Mouse (Mus musculus): ENCODE measurements around the gene Lztfl1. TPM values are rescaled to one million over a fixed set of nuclear protein-coding genes. Genes with fewer than 3 reads are reported as not detected.
"Not testable (repeated sequence)": the region's sequence is repeated elsewhere in the genome, so short reads cannot be mapped to it uniquely, and the experiment has no call there.

The Lztfl1 gene
- 44.1 and 54.5 TPM in 2 replicates for polyA plus RNA-seq (2011; ENCODE audit: insufficient read length, low read depth, missing spikeins)

GRCm38 (mm10) chr9:123717186-123718008, at the start of gene Lztfl1:
Gene Lztfl1 (minus strand): TSS chr9:123717697.
- Histone ChIP-seq H3K4me3 (ENCODE audit: insufficient read depth, low read length) (peak within 1 kb of the TSS; percentile 80), H3K27ac (ENCODE audit: insufficient read depth, low read length) (peak within 1 kb of the TSS; percentile 29), H3K4me1 (ENCODE audit: control insufficient read depth, insufficient read depth, low read length) (peaks cover 3% of the 10 kb centered on the region)
- TF ChIP-seq CTCF (IDR thresholded peaks at IDR 0.05; ENCODE audit: borderline replicate concordance, insufficient read depth, low read length) (no peak), POLR2A (IDR thresholded peaks at IDR 0.05; ENCODE audit: low read depth, low read length) (peak; percentile 62)

GRCm38 (mm10) chr9:123766996-123767395, 49.5 kb upstream of the Lztfl1 start:
- no peak overlapping the region for H3K27ac ChIP-seq (ENCODE audit: insufficient read depth, low read length)
- TF ChIP-seq POLR2A (IDR thresholded peaks at IDR 0.05; ENCODE audit: low read depth, low read length) (no peak), CTCF (IDR thresholded peaks at IDR 0.05; ENCODE audit: borderline replicate concordance, insufficient read depth, low read length) (no peak)
- H3K4me3 ChIP-seq (ENCODE audit: insufficient read depth, low read length), result no peak overlapping the region
- peaks cover 3% of the 10 kb centered on the region for H3K4me1 ChIP-seq (ENCODE audit: control insufficient read depth, insufficient read depth, low read length)

GRCm38 (mm10) chr9:123763771-123764170, 46.3 kb upstream of the Lztfl1 start:
- no peak for TF ChIP-seq POLR2A (IDR thresholded peaks at IDR 0.05; ENCODE audit: low read depth, low read length)
- H3K27ac ChIP-seq (ENCODE audit: insufficient read depth, low read length), result no peak overlapping the region

GRCm38 (mm10) chr9:123762886-123763285, 45.4 kb upstream of the Lztfl1 start:
- Histone ChIP-seq H3K4me1 (ENCODE audit: control insufficient read depth, insufficient read depth, low read length) (no peaks in the 10 kb centered on the region), H3K27ac (ENCODE audit: insufficient read depth, low read length) (no peak overlapping the region), H3K4me3 (ENCODE audit: insufficient read depth, low read length) (no peak overlapping the region)
- TF ChIP-seq CTCF (IDR thresholded peaks at IDR 0.05; ENCODE audit: borderline replicate concordance, insufficient read depth, low read length), result no peak
- no peak for TF ChIP-seq POLR2A (IDR thresholded peaks at IDR 0.05; ENCODE audit: low read depth, low read length)

More at GRCm38 (mm10) chr9:123763771-123764170, 46.3 kb upstream of the Lztfl1 start:
- H3K4me1 ChIP-seq (ENCODE audit: control insufficient read depth, insufficient read depth, low read length), result peaks cover 3% of the 10 kb centered on the region
- H3K4me3 ChIP-seq (ENCODE audit: insufficient read depth, low read length), result no peak overlapping the region

GRCm38 (mm10) chr9:123760806-123761205, 43.3 kb upstream of the Lztfl1 start:
- TF ChIP-seq CTCF (IDR thresholded peaks at IDR 0.05; ENCODE audit: borderline replicate concordance, insufficient read depth, low read length), result no peak
- TF ChIP-seq POLR2A (IDR thresholded peaks at IDR 0.05; ENCODE audit: low read depth, low read length), result no peak
- Histone ChIP-seq H3K27ac (ENCODE audit: insufficient read depth, low read length) (no peak overlapping the region), H3K4me3 (ENCODE audit: insufficient read depth, low read length) (no peak overlapping the region), H3K4me1 (ENCODE audit: control insufficient read depth, insufficient read depth, low read length) (no peaks in the 10 kb centered on the region)

- no peak for TF ChIP-seq CTCF (IDR thresholded peaks at IDR 0.05; ENCODE audit: borderline replicate concordance, insufficient read depth, low read length)
- TF ChIP-seq POLR2A (IDR thresholded peaks at IDR 0.05; ENCODE audit: low read depth, low read length), result no peak
- H3K4me3 ChIP-seq (ENCODE audit: insufficient read depth, low read length), result no peak overlapping the region
- H3K4me1 ChIP-seq (ENCODE audit: control insufficient read depth, insufficient read depth, low read length), result no peaks in the 10 kb centered on the region
- H3K27ac ChIP-seq (ENCODE audit: insufficient read depth, low read length), result no peak overlapping the region
These were observed 41.1 kb upstream of the Lztfl1 start for GRCm38 (mm10) chr9:123758645-123759044.

GRCm38 (mm10) chr9:123758156-123758555, 40.7 kb upstream of the Lztfl1 start:
- Histone ChIP-seq H3K4me1 (ENCODE audit: control insufficient read depth, insufficient read depth, low read length) (no peaks in the 10 kb centered on the region), H3K4me3 (ENCODE audit: insufficient read depth, low read length) (no peak overlapping the region), H3K27ac (ENCODE audit: insufficient read depth, low read length) (no peak overlapping the region)
- TF ChIP-seq CTCF (IDR thresholded peaks at IDR 0.05; ENCODE audit: borderline replicate concordance, insufficient read depth, low read length) (no peak), POLR2A (IDR thresholded peaks at IDR 0.05; ENCODE audit: low read depth, low read length) (no peak)

GRCm38 (mm10) chr9:123757326-123757725, 39.8 kb upstream of the Lztfl1 start:
- Histone ChIP-seq H3K4me3 (ENCODE audit: insufficient read depth, low read length) (no peak overlapping the region), H3K27ac (ENCODE audit: insufficient read depth, low read length) (0 out of 2 replicates have a peak overlapping the region, but pooled peaks have one; percentile 27), H3K4me1 (ENCODE audit: control insufficient read depth, insufficient read depth, low read length) (no peaks in the 10 kb centered on the region)
- TF ChIP-seq POLR2A (IDR thresholded peaks at IDR 0.05; ENCODE audit: low read depth, low read length) (no peak), CTCF (IDR thresholded peaks at IDR 0.05; ENCODE audit: borderline replicate concordance, insufficient read depth, low read length) (no peak)

GRCm38 (mm10) chr9:123756752-123757151, 39.3 kb upstream of the Lztfl1 start:
- Histone ChIP-seq H3K4me1 (ENCODE audit: control insufficient read depth, insufficient read depth, low read length) (no peaks in the 10 kb centered on the region), H3K27ac (ENCODE audit: insufficient read depth, low read length) (no peak overlapping the region)
- no peak for TF ChIP-seq CTCF (IDR thresholded peaks at IDR 0.05; ENCODE audit: borderline replicate concordance, insufficient read depth, low read length)

GRCm38 (mm10) chr9:123754333-123754732, 36.8 kb upstream of the Lztfl1 start:
- H3K4me1 ChIP-seq (ENCODE audit: control insufficient read depth, insufficient read depth, low read length), result no peaks in the 10 kb centered on the region
- TF ChIP-seq POLR2A (IDR thresholded peaks at IDR 0.05; ENCODE audit: low read depth, low read length), result no peak
- no peak for TF ChIP-seq CTCF (IDR thresholded peaks at IDR 0.05; ENCODE audit: borderline replicate concordance, insufficient read depth, low read length)
- H3K27ac ChIP-seq (ENCODE audit: insufficient read depth, low read length), result no peak overlapping the region
- no peak overlapping the region for H3K4me3 ChIP-seq (ENCODE audit: insufficient read depth, low read length)

More at GRCm38 (mm10) chr9:123756752-123757151, 39.3 kb upstream of the Lztfl1 start:
- no peak overlapping the region for H3K4me3 ChIP-seq (ENCODE audit: insufficient read depth, low read length)

GRCm38 (mm10) chr9:123749687-123750086, 32.2 kb upstream of the Lztfl1 start:
- H3K4me3 ChIP-seq (ENCODE audit: insufficient read depth, low read length); H3K4me1 ChIP-seq (ENCODE audit: control insufficient read depth, insufficient read depth, low read length); H3K27ac ChIP-seq (ENCODE audit: insufficient read depth, low read length): not testable (repeated sequence)
